Mouse (Mus musculus) midbrain, embryonic 13.5 days (tissue): Measurements from ENCODE around the gene Hbb-bt. TPM values are rescaled to one million over a fixed set of nuclear protein-coding genes. Genes with fewer than 3 reads are reported as not detected.
"Not testable (repeated sequence)": the region's sequence is repeated elsewhere in the genome, so short reads cannot be mapped to it uniquely, and the experiment has no call there.

Experiments used
- ATAC-seq: fragments of 200-750 bp; cut with Nextera tagmentation; 2 replicates; pipeline ENCODE4 v1.8.0; 2017; ENCODE audit warnings: mild to moderate bottlenecking, moderate TSS enrichment, moderate library complexity
- H3K27ac ChIP-seq: fragments of 300-500 bp; sonication (generic); 2 replicates; pipeline ENCODE4 v1.5.1; 2015; ENCODE audit warnings: inconsistent platforms, mild to moderate bottlenecking, moderate library complexity
- H3K27me3 ChIP-seq: fragments of 300-500 bp; sonication (generic); 2 replicates; pipeline ENCODE4 v1.6.1; 2015; ENCODE audit warnings: mild to moderate bottlenecking, inconsistent platforms
- H3K36me3 ChIP-seq: fragments of 300-500 bp; sonication (generic); 2 replicates; pipeline ENCODE4 v1.6.1; 2015; ENCODE audit warnings: mild to moderate bottlenecking, inconsistent platforms
- H3K4me1 ChIP-seq: fragments of 300-500 bp; sonication (generic); replicated peaks from 2 replicates; pipeline ENCODE4 v1.6.1; 2015; ENCODE audit warnings: inconsistent platforms
- H3K4me2 ChIP-seq: fragments of 300-500 bp; sonication (generic); replicated peaks from 2 replicates; pipeline ENCODE4 v1.6.1; 2015; ENCODE audit warnings: moderate library complexity, mild to moderate bottlenecking, inconsistent platforms
- H3K4me3 ChIP-seq: fragments of 300-500 bp; sonication (generic); replicated peaks from 2 replicates; pipeline ENCODE4 v1.5.1; 2015; ENCODE audit warnings: mild to moderate bottlenecking, inconsistent platforms
- H3K9ac ChIP-seq: fragments of 300-500 bp; sonication (generic); replicated peaks from 2 replicates; pipeline ENCODE4 v1.6.1; 2015; ENCODE audit warnings: mild to moderate bottlenecking, inconsistent platforms
- H3K9me3 ChIP-seq: fragments of 300-500 bp; sonication (generic); 2 replicates; pipeline ENCODE4 v1.6.1; 2016; ENCODE audit warnings: mild to moderate bottlenecking, inconsistent platforms
- WGBS: fragments of 180-500 bp; shearing (Covaris S2); methylation state at CpG from one replicate; pipeline ENCODE4 v1.1.7; 2015; 5-methylcytosine and 5-hydroxymethylcytosine counted together
- polyA plus RNA-seq: library from polyadenylated mRNA; unstranded; fragments of >200 nt; fragmentation: Nextera tagmentation; extraction: Ambion mirVana; gene quantifications from 2 replicates; pipeline ENCODE4 v1.2.1, GENCODE M21; 2015

Hbb-bt gene
- polyA plus RNA-seq, 1 experiment from 2014 or later, result 1,160 TPM

GRCm38 (mm10) chr7:103792669-103793388, 21.0 kb downstream of the Hbb-bt start:
- WGBS, result 24% methylated on average over 4 of the region's 4 CpGs

GRCm38 (mm10) chr7:103791721-103792120, 22.1 kb downstream of the Hbb-bt start, which contains the start of gene Olfr67:
Gene Olfr67, minus strand, starts transcription at chr7:103791821.
- no peaks in the 10 kb centered on the region for H3K9me3 ChIP-seq
- no peak for ATAC-seq
- no peak within 1 kb of the TSS for H3K4me3 ChIP-seq
- no peak within 1 kb of the TSS for H3K27ac ChIP-seq
- H3K36me3 ChIP-seq, result no peaks in the 10 kb centered on the region
- H3K9ac ChIP-seq, result no peak within 1 kb of the TSS
- H3K27me3 ChIP-seq, result no peaks in the 10 kb centered on the region
- no peak within 1 kb of the TSS for H3K4me2 ChIP-seq
- WGBS, result 82% methylated on average over 3 of the region's 3 CpGs
- H3K4me1 ChIP-seq, result no peaks in the 10 kb centered on the region

More at GRCm38 (mm10) chr7:103792669-103793388, 21.0 kb downstream of the Hbb-bt start:
- Histone ChIP-seq H3K4me1 (no peaks in the 10 kb centered on the region), H3K27me3 (no peaks in the 10 kb centered on the region), H3K27ac (no peak overlapping the region), H3K9me3 (no peaks in the 10 kb centered on the region), H3K4me2 (no peak overlapping the region), H3K36me3 (no peaks in the 10 kb centered on the region), H3K9ac (no peak overlapping the region), H3K4me3 (no peak overlapping the region)
- no peak for ATAC-seq

GRCm38 (mm10) chr7:103779598-103779997, 34.2 kb downstream of the Hbb-bt start, which contains the start of gene Olfr68:
Gene Olfr68, minus strand, starts transcription at chr7:103779698.
- WGBS, result 78% methylated on average over 3 of the region's 3 CpGs
- no peak within 1 kb of the TSS for H3K27ac ChIP-seq
- H3K4me1 ChIP-seq, result no peaks in the 10 kb centered on the region
- no peak within 1 kb of the TSS for H3K9ac ChIP-seq
- H3K4me3 ChIP-seq, result no peak within 1 kb of the TSS
- no peaks in the 10 kb centered on the region for H3K9me3 ChIP-seq
- no peak for ATAC-seq
- H3K4me2 ChIP-seq, result no peak within 1 kb of the TSS
- H3K36me3 ChIP-seq, result no peaks in the 10 kb centered on the region
- no peaks in the 10 kb centered on the region for H3K27me3 ChIP-seq

- WGBS, result 89% methylated on average over 4 of the region's 4 CpGs
- not testable (repeated sequence) for H3K9ac ChIP-seq, H3K27ac ChIP-seq, H3K9me3 ChIP-seq, H3K36me3 ChIP-seq, H3K4me3 ChIP-seq, H3K4me1 ChIP-seq, ATAC-seq, H3K4me2 ChIP-seq, H3K27me3 ChIP-seq
Observed at GRCm38 (mm10) chr7:103777652-103778051, 36.1 kb downstream of the Hbb-bt start.

GRCm38 (mm10) chr7:103771494-103771893, 42.3 kb downstream of the Hbb-bt start, which contains the start of gene Olfr69:
Gene Olfr69, minus strand, starts transcription at chr7:103771594.
- WGBS, result 83% methylated on average over 2 of the region's 2 CpGs
- Histone ChIP-seq H3K9me3 (no peaks in the 10 kb centered on the region), H3K27ac (no peak within 1 kb of the TSS), H3K4me1 (no peaks in the 10 kb centered on the region), H3K4me2 (no peak within 1 kb of the TSS), H3K27me3 (no peaks in the 10 kb centered on the region), H3K9ac (no peak within 1 kb of the TSS), H3K4me3 (no peak within 1 kb of the TSS), H3K36me3 (no peaks in the 10 kb centered on the region)
- no peak for ATAC-seq

- not testable (repeated sequence) for H3K4me3 ChIP-seq, H3K36me3 ChIP-seq, H3K27me3 ChIP-seq, H3K9ac ChIP-seq, H3K9me3 ChIP-seq, ATAC-seq, H3K4me2 ChIP-seq, H3K27ac ChIP-seq, H3K4me1 ChIP-seq
- WGBS, result 91% methylated on average over 6 of the region's 6 CpGs
Observed at GRCm38 (mm10) chr7:103767687-103768086, 46.1 kb downstream of the Hbb-bt start.

Other genes with a start within 250 kb of the Hbb-bt start
- gene Olfr616, start 244.9 kb downstream of the Hbb-bt start, polyA plus RNA-seq, result not detected in 2 replicates
- gene Olfr617, start 240.9 kb downstream of the Hbb-bt start, polyA plus RNA-seq, result not detected in 2 replicates
- not detected in 2 replicates for gene Olfr618, start 223.9 kb downstream of the Hbb-bt start, polyA plus RNA-seq
- gene Olfr619, start 213.4 kb downstream of the Hbb-bt start, polyA plus RNA-seq, result not detected in 2 replicates
- gene Olfr620, start 201.5 kb downstream of the Hbb-bt start, polyA plus RNA-seq, result not detected in 2 replicates
- not detected in 2 replicates for gene Olfr622, start 171.3 kb downstream of the Hbb-bt start, polyA plus RNA-seq
- not detected in 2 replicates for gene Olfr623, start 150.3 kb downstream of the Hbb-bt start, polyA plus RNA-seq
- 0.04 TPM in 2 replicates for gene Olfr624, start 142.8 kb downstream of the Hbb-bt start, polyA plus RNA-seq
- not detected in 2 replicates for gene Olfr625-ps1, start 131.3 kb downstream of the Hbb-bt start, polyA plus RNA-seq
- not detected in 2 replicates for gene Olfr243, start 99.3 kb downstream of the Hbb-bt start, polyA plus RNA-seq
- gene Olfr628, start 83.6 kb downstream of the Hbb-bt start, polyA plus RNA-seq, result not detected in 2 replicates
- not detected in 2 replicates for gene Olfr629, start 69.1 kb downstream of the Hbb-bt start, polyA plus RNA-seq
- gene Olfr630, start 56.7 kb downstream of the Hbb-bt start, polyA plus RNA-seq, result not detected in 2 replicates
- gene Olfr69, start 42.4 kb downstream of the Hbb-bt start, polyA plus RNA-seq, result not detected in 2 replicates
- gene Olfr68, start 34.3 kb downstream of the Hbb-bt start, polyA plus RNA-seq, result not detected in 2 replicates
- not detected in 2 replicates for gene Olfr67, start 22.2 kb downstream of the Hbb-bt start, polyA plus RNA-seq
- 2,098 and 2,335 TPM in 2 replicates for gene Hbb-bs, start 14.1 kb upstream of the Hbb-bt start, polyA plus RNA-seq
- not detected in 2 replicates for gene Hbb-bh2, start 26.5 kb upstream of the Hbb-bt start, polyA plus RNA-seq
- 37.1 and 47.9 TPM in 2 replicates for gene Hbb-bh1, start 29.2 kb upstream of the Hbb-bt start, polyA plus RNA-seq
- 4,013 and 4,161 TPM in 2 replicates for gene Hbb-y, start 39.2 kb upstream of the Hbb-bt start, polyA plus RNA-seq
- not detected in 2 replicates for gene Olfr66, start 72.3 kb upstream of the Hbb-bt start, polyA plus RNA-seq
- not detected in 2 replicates for gene Olfr64, start 80.5 kb upstream of the Hbb-bt start, polyA plus RNA-seq
- gene Olfr65, start 89.5 kb upstream of the Hbb-bt start, polyA plus RNA-seq, result not detected in 2 replicates
- gene Olfr631, start 114.8 kb upstream of the Hbb-bt start, polyA plus RNA-seq, result not detected in 2 replicates
- gene Olfr632, start 120.4 kb upstream of the Hbb-bt start, polyA plus RNA-seq, result not detected in 2 replicates
- not detected in 2 replicates for gene Olfr633, start 130.4 kb upstream of the Hbb-bt start, polyA plus RNA-seq
- gene Olfr635, start 157.2 kb upstream of the Hbb-bt start, polyA plus RNA-seq, result 0.03 TPM in 1 of 2 replicates, not detected in the other
- not detected in 2 replicates for gene Olfr638, start 184.8 kb upstream of the Hbb-bt start, polyA plus RNA-seq
- 0.03 TPM in 1 of 2 replicates, not detected in the other for gene Olfr639, start 203.3 kb upstream of the Hbb-bt start, polyA plus RNA-seq
- not detected in 2 replicates for gene Olfr640, start 211.6 kb upstream of the Hbb-bt start, polyA plus RNA-seq
- not detected in 2 replicates for gene Olfr641, start 221.4 kb upstream of the Hbb-bt start, polyA plus RNA-seq
- not detected in 2 replicates for gene Olfr642, start 238.7 kb upstream of the Hbb-bt start, polyA plus RNA-seq
- gene 4930516K23Rik, start 247.4 kb upstream of the Hbb-bt start, polyA plus RNA-seq, result not detected in 2 replicates